Mouse (Mus musculus): ENCODE results near the gene Ctu1. TPM values are rescaled to one million over a fixed set of nuclear protein-coding genes. Genes with fewer than 3 reads are reported as not detected.
"Not testable (repeated sequence)": the region's sequence is repeated elsewhere in the genome, so short reads cannot be mapped to it uniquely, and the experiment has no call there.

Gene Ctu1
- polyA plus RNA-seq, 1 experiment = not detected

- 64% methylated on average over 11 of the region's 11 CpGs for WGBS
- no peak for TF ChIP-seq POLR2A (IDR thresholded peaks at IDR 0.05; ENCODE audit: insufficient read depth, low read depth, low read length)
- no peak for TF ChIP-seq CTCF (IDR thresholded peaks at IDR 0.05; ENCODE audit: insufficient read depth, low read depth, low read length)
- 0 out of 2 replicates have a peak overlapping the region, but pooled peaks have one; percentile 6 for H3K4me3 ChIP-seq (ENCODE audit: insufficient read depth, low read depth, low read length)
- H3K27ac ChIP-seq (ENCODE audit: insufficient read depth, low read depth, low read length) = no peak overlapping the region
- H3K4me1 ChIP-seq (ENCODE audit: control insufficient read depth, insufficient read depth, low read length) = peaks cover 6% of the 10 kb centered on the region
Observed at GRCm38 (mm10) chr7:43671064-43671808, 580 bp upstream of the Ctu1 start.

DNA sequence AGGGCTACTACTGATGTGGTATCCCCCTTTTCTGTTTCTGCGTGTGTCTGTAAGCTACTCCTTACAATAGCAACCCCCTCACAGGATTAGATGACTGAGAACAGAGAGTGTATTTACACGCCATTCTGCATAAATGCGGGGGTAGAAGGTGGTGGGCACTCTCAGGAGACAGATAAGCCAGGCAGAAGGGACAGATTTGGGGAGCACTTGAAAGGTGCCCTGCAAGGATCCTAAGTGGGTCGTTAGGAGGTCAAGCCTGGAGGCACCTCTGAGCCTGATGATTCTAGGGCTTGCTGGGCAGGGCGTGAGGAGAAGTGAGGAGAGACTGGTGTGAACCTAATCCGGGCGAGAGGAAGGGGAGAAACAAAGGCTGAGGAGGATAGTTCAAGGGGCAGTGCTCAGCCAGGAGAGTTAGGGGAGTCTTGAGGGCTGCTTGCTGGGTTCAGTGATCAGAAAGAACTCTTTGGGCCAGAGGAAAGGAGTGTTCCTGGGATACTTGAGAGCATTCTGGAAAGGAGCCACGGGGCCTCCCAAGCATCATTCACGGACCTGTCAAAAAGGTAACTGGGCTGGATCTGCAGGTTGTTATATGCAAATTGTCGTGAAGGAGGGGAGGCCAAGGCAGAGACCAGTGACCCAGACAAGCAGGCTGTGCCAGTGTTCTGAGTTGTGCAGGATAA, 905 bp downstream of the Ctu1 start:
- 12% methylated on average over 10 of the region's 10 CpGs for WGBS
- Histone ChIP-seq H3K27ac (ENCODE audit: insufficient read depth, low read depth, low read length) (no peak overlapping the region), H3K4me1 (ENCODE audit: control insufficient read depth, insufficient read depth, low read length) (peaks cover 6% of the 10 kb centered on the region), H3K4me3 (ENCODE audit: insufficient read depth, low read depth, low read length) (peak overlapping the region; percentile 76)
- TF ChIP-seq CTCF (IDR thresholded peaks at IDR 0.05; ENCODE audit: insufficient read depth, low read depth, low read length) (no peak), POLR2A (IDR thresholded peaks at IDR 0.05; ENCODE audit: insufficient read depth, low read depth, low read length) (no peak)

- Histone ChIP-seq H3K4me3 (ENCODE audit: insufficient read depth, low read depth, low read length) (no peak overlapping the region), H3K27ac (ENCODE audit: insufficient read depth, low read depth, low read length) (no peak overlapping the region), H3K4me1 (ENCODE audit: control insufficient read depth, insufficient read depth, low read length) (peaks cover 6% of the 10 kb centered on the region)
- no peak for TF ChIP-seq CTCF (IDR thresholded peaks at IDR 0.05; ENCODE audit: insufficient read depth, low read depth, low read length)
- TF ChIP-seq POLR2A (IDR thresholded peaks at IDR 0.05; ENCODE audit: insufficient read depth, low read depth, low read length) = no peak
- 95% methylated on average over 32 of the region's 32 CpGs for WGBS
Observed at GRCm38 (mm10) chr7:43675091-43675490, 3.3 kb downstream of the Ctu1 start.

DNA sequence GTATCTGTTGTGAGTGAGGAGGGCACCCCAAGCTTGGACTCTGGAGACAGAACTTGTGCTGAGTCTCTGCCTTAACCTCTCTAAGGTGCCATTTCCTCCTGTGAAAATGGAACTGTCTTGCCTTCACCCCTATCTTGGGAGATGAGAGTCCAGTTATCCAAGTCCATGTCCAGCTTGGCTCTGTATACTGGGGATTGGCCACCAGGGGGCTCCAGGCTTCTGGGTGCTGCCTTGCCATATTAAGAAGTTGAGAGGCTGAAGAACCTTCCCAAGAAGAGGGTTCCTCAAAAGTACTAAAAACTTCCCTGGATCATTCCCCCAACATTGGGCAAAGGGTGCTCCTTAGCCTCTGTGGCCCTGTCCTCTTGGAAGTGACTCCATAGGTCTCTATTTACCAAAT, 6.7 kb downstream of the Ctu1 start:
- no peak overlapping the region for H3K27ac ChIP-seq (ENCODE audit: insufficient read depth, low read depth, low read length)
- H3K4me1 ChIP-seq (ENCODE audit: control insufficient read depth, insufficient read depth, low read length) = no peaks in the 10 kb centered on the region
- H3K4me3 ChIP-seq (ENCODE audit: insufficient read depth, low read depth, low read length) = no peak overlapping the region
- no peak for TF ChIP-seq CTCF (IDR thresholded peaks at IDR 0.05; ENCODE audit: insufficient read depth, low read depth, low read length)
- TF ChIP-seq POLR2A (IDR thresholded peaks at IDR 0.05; ENCODE audit: insufficient read depth, low read depth, low read length) = no peak

GRCm38 (mm10) chr7:43680960-43681359, 9.1 kb downstream of the Ctu1 start:
- WGBS = 22% methylated on average over 5 of the region's 5 CpGs
- Histone ChIP-seq H3K4me3 (ENCODE audit: insufficient read depth, low read depth, low read length) (no peak overlapping the region), H3K27ac (ENCODE audit: insufficient read depth, low read depth, low read length) (no peak overlapping the region), H3K4me1 (ENCODE audit: control insufficient read depth, insufficient read depth, low read length) (no peaks in the 10 kb centered on the region)
- TF ChIP-seq POLR2A (IDR thresholded peaks at IDR 0.05; ENCODE audit: insufficient read depth, low read depth, low read length) (no peak), CTCF (IDR thresholded peaks at IDR 0.05; ENCODE audit: insufficient read depth, low read depth, low read length) (peak; percentile 65; the same call in 1 of the 2 replicates)

DNA sequence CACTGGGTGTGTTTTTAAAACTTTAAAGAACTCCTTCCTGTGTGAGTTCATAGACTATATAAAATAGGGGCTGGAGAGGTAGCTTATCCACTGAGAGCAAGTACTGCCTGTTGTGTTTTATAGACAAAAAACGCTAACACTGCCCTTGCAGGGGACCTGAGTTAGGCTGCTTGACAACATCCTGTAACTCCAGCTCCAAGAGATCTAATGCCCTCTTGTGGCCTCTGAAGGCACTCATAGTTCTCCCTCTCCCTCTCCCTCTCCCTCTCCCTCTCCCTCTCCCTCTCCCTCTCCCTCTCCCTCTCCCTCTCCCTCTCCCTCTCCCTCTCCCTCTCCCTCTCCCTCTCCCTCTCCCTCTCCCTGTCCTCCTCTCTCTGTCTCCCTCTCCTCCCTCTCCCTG, 10.7 kb downstream of the Ctu1 start:
- not testable (repeated sequence) for H3K4me1 ChIP-seq (ENCODE audit: control insufficient read depth, insufficient read depth, low read length); H3K4me3 ChIP-seq (ENCODE audit: insufficient read depth, low read depth, low read length); H3K27ac ChIP-seq (ENCODE audit: insufficient read depth, low read depth, low read length)
- 26% methylated on average over 1 of the region's 1 CpGs for WGBS

DNA sequence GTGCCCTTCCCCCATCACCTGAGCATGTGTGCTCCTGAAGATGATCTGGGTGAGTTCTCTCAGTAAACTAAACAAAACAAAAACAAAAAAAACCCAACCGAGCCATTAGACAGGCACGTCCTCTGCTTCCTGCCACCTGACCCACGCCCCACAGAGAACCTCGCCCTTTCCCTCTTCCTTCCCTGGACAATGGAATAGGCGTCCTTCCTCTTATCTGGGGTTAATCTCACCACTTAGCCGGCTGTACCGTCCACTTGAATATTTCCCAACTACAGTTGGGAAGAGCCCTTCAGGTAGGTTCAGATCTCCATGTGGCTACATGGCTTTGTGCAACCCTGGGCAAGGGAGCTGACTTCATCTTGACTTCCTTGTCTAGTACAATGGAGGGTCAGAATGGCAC, 13.3 kb downstream of the Ctu1 start:
- TF ChIP-seq POLR2A (IDR thresholded peaks at IDR 0.05; ENCODE audit: insufficient read depth, low read depth, low read length) = no peak
- TF ChIP-seq CTCF (IDR thresholded peaks at IDR 0.05; ENCODE audit: insufficient read depth, low read depth, low read length) = no peak
- Histone ChIP-seq H3K27ac (ENCODE audit: insufficient read depth, low read depth, low read length) (no peak overlapping the region), H3K4me1 (ENCODE audit: control insufficient read depth, insufficient read depth, low read length) (peaks cover 4% of the 10 kb centered on the region; the same call in 1 of the 2 replicates), H3K4me3 (ENCODE audit: insufficient read depth, low read depth, low read length) (no peak overlapping the region)
- WGBS = 77% methylated on average over 7 of the region's 7 CpGs

DNA sequence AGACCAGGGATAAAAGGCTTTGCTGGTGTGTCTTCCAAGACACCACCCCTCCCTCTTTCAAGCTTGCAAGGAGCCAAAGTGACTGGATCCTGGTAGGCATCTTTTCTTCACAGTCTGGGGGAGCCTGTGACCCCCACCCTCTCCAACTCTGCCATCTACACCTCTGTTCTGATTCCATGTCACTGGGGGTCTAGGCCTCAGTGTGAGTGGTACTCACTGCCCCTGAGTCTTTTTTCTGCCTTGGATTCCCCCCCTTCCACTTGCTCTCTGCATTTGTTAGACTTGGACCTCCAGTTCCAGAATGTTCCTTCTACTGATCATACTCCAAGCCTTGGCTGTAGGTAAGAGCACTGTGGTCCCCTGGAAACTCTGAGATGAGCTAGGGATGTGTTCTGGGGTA, 18.3 kb downstream of the Ctu1 start, which contains the start of gene Klk14:
Gene Klk14, plus strand, starts transcription at position 301 of the 400 bp plus-strand sequence.
- Histone ChIP-seq H3K4me1 (ENCODE audit: control insufficient read depth, insufficient read depth, low read length) (peaks cover 4% of the 10 kb centered on the region; the same call in 1 of the 2 replicates), H3K4me3 (ENCODE audit: insufficient read depth, low read depth, low read length) (no peak within 1 kb of the TSS), H3K27ac (ENCODE audit: insufficient read depth, low read depth, low read length) (no peak within 1 kb of the TSS)
- no peak for TF ChIP-seq CTCF (IDR thresholded peaks at IDR 0.05; ENCODE audit: insufficient read depth, low read depth, low read length)
- TF ChIP-seq POLR2A (IDR thresholded peaks at IDR 0.05; ENCODE audit: insufficient read depth, low read depth, low read length) = no peak

DNA sequence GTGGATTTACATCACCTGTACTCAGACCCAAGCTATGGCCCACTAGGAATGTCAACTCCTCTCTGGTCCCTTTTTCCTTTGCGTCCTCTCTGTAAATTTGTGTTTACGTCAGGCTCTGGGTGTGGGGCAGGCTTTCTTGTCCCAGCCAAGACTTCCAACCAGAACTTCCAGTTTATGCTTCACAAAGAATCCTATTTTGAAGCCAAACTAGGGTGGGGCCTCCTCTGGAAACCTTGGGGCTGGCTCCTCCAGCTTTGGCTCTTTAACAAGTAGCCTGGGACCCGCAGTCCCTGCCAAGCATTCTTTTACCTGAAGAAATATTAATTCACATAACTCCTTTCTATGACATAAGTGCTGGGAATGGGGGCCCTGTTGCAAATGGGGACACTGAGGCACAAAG, 38.2 kb downstream of the Ctu1 start:
- peaks cover 8% of the 10 kb centered on the region; the same call in 1 of the 2 replicates for H3K4me1 ChIP-seq (ENCODE audit: control insufficient read depth, insufficient read depth, low read length)
- WGBS = 89% methylated on average over 3 of the region's 3 CpGs
- no peak overlapping the region for H3K27ac ChIP-seq (ENCODE audit: insufficient read depth, low read depth, low read length)
- TF ChIP-seq POLR2A (IDR thresholded peaks at IDR 0.05; ENCODE audit: insufficient read depth, low read depth, low read length) (no peak), CTCF (IDR thresholded peaks at IDR 0.05; ENCODE audit: insufficient read depth, low read depth, low read length) (no peak)
- H3K4me3 ChIP-seq (ENCODE audit: insufficient read depth, low read depth, low read length) = no peak overlapping the region
